Mouse (Mus musculus): ENCODE data around the gene Wnt9a.

DNA sequence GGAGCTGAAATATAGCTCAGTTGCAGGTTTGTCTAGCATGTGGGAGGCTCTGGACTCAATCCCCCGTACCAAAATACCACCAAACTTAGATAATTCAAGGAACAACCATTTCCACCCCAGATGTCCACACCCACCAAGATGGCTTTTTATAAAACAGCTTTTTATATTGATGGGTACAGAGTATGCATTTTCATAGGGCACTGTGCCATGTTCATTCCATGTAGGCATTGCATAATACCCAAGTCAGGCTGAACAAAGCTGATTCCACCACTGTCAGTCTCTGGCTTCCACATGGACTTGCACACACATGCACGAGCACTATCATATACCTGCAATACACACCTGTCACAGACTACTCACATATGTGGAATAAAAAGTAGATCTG lies 32.0 kb downstream of the Wnt9a start:
- no peak for TF ChIP-seq CTCF (IDR thresholded peaks at IDR 0.05; ENCODE audit: insufficient read depth, low read depth, low read length)
- no peak for TF ChIP-seq POLR2A (IDR thresholded peaks at IDR 0.05; ENCODE audit: insufficient read depth, low read depth, low read length)
